Mouse (Mus musculus): Measurements from ENCODE around the gene Zfp384. TPM values are rescaled to one million over a fixed set of nuclear protein-coding genes. Genes with fewer than 3 reads are reported as not detected.

Gene Zfp384
- total RNA-seq, 2 experiments from 2014 or later, result 18.6 to 86.8 TPM

GRCm38 (mm10) chr6:125071170-125071895 lies 62.4 kb downstream of the Zfp384 start:
- peak; percentile 93 for ATAC-seq (replicated peaks; ENCODE audit: low FRiP score, low TSS enrichment, poor library complexity, severe bottlenecking)

GRCm38 (mm10) chr6:125071896-125072279 lies 62.9 kb downstream of the Zfp384 start:
- no peak for ATAC-seq (replicated peaks; ENCODE audit: low FRiP score, low TSS enrichment, poor library complexity, severe bottlenecking)

- no peak for ATAC-seq (replicated peaks; ENCODE audit: low FRiP score, low TSS enrichment, poor library complexity, severe bottlenecking)
These were observed 64.9 kb downstream of the Zfp384 start for GRCm38 (mm10) chr6:125073825-125074224.

- no peak for ATAC-seq (replicated peaks; ENCODE audit: low FRiP score, low TSS enrichment, poor library complexity, severe bottlenecking)
These were observed 72.4 kb downstream of the Zfp384 start for GRCm38 (mm10) chr6:125081394-125081793.

GRCm38 (mm10) chr6:125081797-125082560 lies 73.0 kb downstream of the Zfp384 start:
- ATAC-seq (replicated peaks; ENCODE audit: low FRiP score, low TSS enrichment, poor library complexity, severe bottlenecking), result 0 out of 2 replicates have a peak, but pooled peaks have one; percentile 27

GRCm38 (mm10) chr6:125082801-125083386 lies 73.9 kb downstream of the Zfp384 start:
- ATAC-seq (replicated peaks; ENCODE audit: low FRiP score, low TSS enrichment, poor library complexity, severe bottlenecking), result no peak

GRCm38 (mm10) chr6:125084424-125084823 lies 75.5 kb downstream of the Zfp384 start:
- ATAC-seq (replicated peaks; ENCODE audit: low FRiP score, low TSS enrichment, poor library complexity, severe bottlenecking), result peak; percentile 62

Other genes with a start within 250 kb of the Zfp384 start
- 0.74 TPM in 1 of 2 replicates, not detected in the other for gene Eno2, start 239.5 kb upstream of the Zfp384 start, total RNA-seq (2014; fragmentation: Nextera tagmentation)
- gene Eno2, start 239.5 kb upstream of the Zfp384 start, total RNA-seq (2017), result not detected in 2 replicates
- 0.77 TPM in 1 of 2 replicates, not detected in the other for gene Lrrc23, start 229.4 kb upstream of the Zfp384 start, total RNA-seq (2014; fragmentation: Nextera tagmentation)
- 6.7 TPM in 1 of 2 replicates, not detected in the other for gene Lrrc23, start 229.4 kb upstream of the Zfp384 start, total RNA-seq (2017)
- gene Spsb2, start 200.5 kb upstream of the Zfp384 start, total RNA-seq (2014; fragmentation: Nextera tagmentation), result 1.9 and 5.1 TPM in 2 replicates
- 4.1 and 5.5 TPM in 2 replicates for gene Spsb2, start 200.5 kb upstream of the Zfp384 start, total RNA-seq (2017)
- gene Tpi1, start 194.8 kb upstream of the Zfp384 start, total RNA-seq (2014; fragmentation: Nextera tagmentation), result 258 and 264 TPM in 2 replicates
- 179 and 201 TPM in 2 replicates for gene Tpi1, start 194.8 kb upstream of the Zfp384 start, total RNA-seq (2017)
- 85.0 and 100 TPM in 2 replicates for gene Usp5, start 179.7 kb upstream of the Zfp384 start, total RNA-seq (2014; fragmentation: Nextera tagmentation)
- gene Usp5, start 179.7 kb upstream of the Zfp384 start, total RNA-seq (2017), result 75.7 and 80.9 TPM in 2 replicates
- 100 and 181 TPM in 2 replicates for gene Cdca3, start 179.6 kb upstream of the Zfp384 start, total RNA-seq (2014; fragmentation: Nextera tagmentation)
- gene Cdca3, start 179.6 kb upstream of the Zfp384 start, total RNA-seq (2017), result 90.3 and 111 TPM in 2 replicates
- gene Gnb3, start 168.9 kb upstream of the Zfp384 start, total RNA-seq (2014; fragmentation: Nextera tagmentation), result not detected in 2 replicates
- gene Gnb3, start 168.9 kb upstream of the Zfp384 start, total RNA-seq (2017), result not detected in 2 replicates
- gene P3h3, start 151.4 kb upstream of the Zfp384 start, total RNA-seq (2014; fragmentation: Nextera tagmentation), result 0.61 and 3.0 TPM in 2 replicates
- gene P3h3, start 151.4 kb upstream of the Zfp384 start, total RNA-seq (2017), result 0.89 and 2.2 TPM in 2 replicates
- gene Gpr162, start 145.2 kb upstream of the Zfp384 start, total RNA-seq (2014; fragmentation: Nextera tagmentation), result not detected in 2 replicates
- gene Gpr162, start 145.2 kb upstream of the Zfp384 start, total RNA-seq (2017), result not detected in 2 replicates
- not detected in 2 replicates for gene Cd4, start 120.9 kb upstream of the Zfp384 start, total RNA-seq (2014; fragmentation: Nextera tagmentation)
- gene Cd4, start 120.9 kb upstream of the Zfp384 start, total RNA-seq (2017), result not detected in 2 replicates
- 0.09 and 0.35 TPM in 2 replicates for gene Lag3, start 97.4 kb upstream of the Zfp384 start, total RNA-seq (2014; fragmentation: Nextera tagmentation)
- 1.6 TPM in 1 of 2 replicates, not detected in the other for gene Lag3, start 97.4 kb upstream of the Zfp384 start, total RNA-seq (2017)
- gene Ptms, start 89.0 kb upstream of the Zfp384 start, total RNA-seq (2014; fragmentation: Nextera tagmentation), result 5.3 and 30.7 TPM in 2 replicates
- 21.6 and 22.1 TPM in 2 replicates for gene Ptms, start 89.0 kb upstream of the Zfp384 start, total RNA-seq (2017)
- 103 and 117 TPM in 2 replicates for gene Mlf2, start 77.8 kb upstream of the Zfp384 start, total RNA-seq (2014; fragmentation: Nextera tagmentation)
- gene Mlf2, start 77.8 kb upstream of the Zfp384 start, total RNA-seq (2017), result 59.2 and 99.1 TPM in 2 replicates
- 71.0 and 117 TPM in 2 replicates for gene Cops7a, start 43.6 kb upstream of the Zfp384 start, total RNA-seq (2014; fragmentation: Nextera tagmentation)
- 46.8 and 57.5 TPM in 2 replicates for gene Cops7a, start 43.6 kb upstream of the Zfp384 start, total RNA-seq (2017)
- gene Pianp, start 12.5 kb upstream of the Zfp384 start, total RNA-seq (2014; fragmentation: Nextera tagmentation), result not detected in 2 replicates
- gene Pianp, start 12.5 kb upstream of the Zfp384 start, total RNA-seq (2017), result not detected in 2 replicates
- 23.6 and 45.9 TPM in 2 replicates for gene Ing4, start 30.6 kb downstream of the Zfp384 start, total RNA-seq (2014; fragmentation: Nextera tagmentation)
- 43.0 and 51.1 TPM in 2 replicates for gene Ing4, start 30.6 kb downstream of the Zfp384 start, total RNA-seq (2017)
- 8.6 and 16.5 TPM in 2 replicates for gene Acrbp, start 40.5 kb downstream of the Zfp384 start, total RNA-seq (2014; fragmentation: Nextera tagmentation)
- 0.95 and 8.6 TPM in 2 replicates for gene Acrbp, start 40.5 kb downstream of the Zfp384 start, total RNA-seq (2017)
- not detected in 2 replicates for gene Lpar5, start 58.8 kb downstream of the Zfp384 start, total RNA-seq (2014; fragmentation: Nextera tagmentation)
- 4.3 TPM in 1 of 2 replicates, not detected in the other for gene Lpar5, start 58.8 kb downstream of the Zfp384 start, total RNA-seq (2017)
- gene Chd4, start 86.8 kb downstream of the Zfp384 start, total RNA-seq (2014; fragmentation: Nextera tagmentation), result 153 and 188 TPM in 2 replicates
- gene Chd4, start 86.8 kb downstream of the Zfp384 start, total RNA-seq (2017), result 438 and 492 TPM in 2 replicates
- gene Nop2, start 122.8 kb downstream of the Zfp384 start, total RNA-seq (2014; fragmentation: Nextera tagmentation), result 92.2 and 114 TPM in 2 replicates
- 108 and 125 TPM in 2 replicates for gene Nop2, start 122.8 kb downstream of the Zfp384 start, total RNA-seq (2017)
- 18.3 and 22.7 TPM in 2 replicates for gene Iffo1, start 136.1 kb downstream of the Zfp384 start, total RNA-seq (2014; fragmentation: Nextera tagmentation)
- gene Iffo1, start 136.1 kb downstream of the Zfp384 start, total RNA-seq (2017), result 10.3 and 12.8 TPM in 2 replicates
- gene Gapdh, start 157.3 kb downstream of the Zfp384 start, total RNA-seq (2014; fragmentation: Nextera tagmentation), result 900 and 1,346 TPM in 2 replicates
- 535 and 806 TPM in 2 replicates for gene Gapdh, start 157.3 kb downstream of the Zfp384 start, total RNA-seq (2017)
- 285 and 384 TPM in 2 replicates for gene Ncapd2, start 182.6 kb downstream of the Zfp384 start, total RNA-seq (2014; fragmentation: Nextera tagmentation)
- gene Ncapd2, start 182.6 kb downstream of the Zfp384 start, total RNA-seq (2017), result 186 and 262 TPM in 2 replicates
- gene Mrpl51, start 182.7 kb downstream of the Zfp384 start, total RNA-seq (2014; fragmentation: Nextera tagmentation), result 163 and 194 TPM in 2 replicates
- gene Mrpl51, start 182.7 kb downstream of the Zfp384 start, total RNA-seq (2017), result 120 and 151 TPM in 2 replicates
- 14.9 and 25.5 TPM in 2 replicates for gene Vamp1, start 206.4 kb downstream of the Zfp384 start, total RNA-seq (2014; fragmentation: Nextera tagmentation)
- gene Vamp1, start 206.4 kb downstream of the Zfp384 start, total RNA-seq (2017), result 2.3 and 4.9 TPM in 2 replicates
- gene Tapbpl, start 222.7 kb downstream of the Zfp384 start, total RNA-seq (2014; fragmentation: Nextera tagmentation), result 2.0 and 3.6 TPM in 2 replicates
- 4.8 and 8.6 TPM in 2 replicates for gene Tapbpl, start 222.7 kb downstream of the Zfp384 start, total RNA-seq (2017)
- gene Cd27, start 227.9 kb downstream of the Zfp384 start, total RNA-seq (2014; fragmentation: Nextera tagmentation), result 8.0 and 9.4 TPM in 2 replicates
- gene Cd27, start 227.9 kb downstream of the Zfp384 start, total RNA-seq (2017), result 6.6 and 14.3 TPM in 2 replicates

Data from megakaryocyte-erythroid progenitor cell, adult 5-6 weeks (primary cell).